Mouse (Mus musculus) ES-Bruce4 (cell line): ENCODE results near the gene Gpc6.

Experiments
- CTCF ChIP-seq: IDR thresholded peaks from one replicate; pipeline ENCODE4 v1.8.1; 2011; ENCODE audit warnings: low read depth, low read length
- POLR2A ChIP-seq: IDR thresholded peaks from one replicate; pipeline ENCODE4 v1.8.1; 2011; ENCODE audit warnings: low read length; ENCODE audit not compliant: insufficient read depth

GRCm38 (mm10) chr14:117572213-117572612, 647.1 kb downstream of the Gpc6 start:
- TF ChIP-seq POLR2A (no peak), CTCF (no peak)
